14 mouse cellular contexts compared by ENCODE assay signal in genomic region chr15:97838395-97838794, GRCm38 (mm10). TPM values are rescaled to one million over a fixed set of nuclear protein-coding genes. Genes with fewer than 3 reads are reported as not detected.
A peak's percentile ranks its signal among the peaks of the same experiment; 100 is the strongest.
DNase-seq lines count a peak whose midpoint lies in the region; ATAC-seq and TF ChIP-seq lines count a peak whose summit lies in the region.
"Had no signal": no experiment of that assay in that cellular context is flagged by ENCODE, and none has a peak within 500 bp of the region (broad histone marks: within the 10 kb centered on the region; RNA-seq: fewer than 3 reads in every experiment).

No protein-coding gene starts in this region.

- H3K9ac ChIP-seq in lung, embryonic 14.5 days = no peak overlapping the region
- no peak overlapping the region for H3K9ac ChIP-seq in lung, embryonic 16.5 days (ENCODE audit: low read length)
- H3K9ac ChIP-seq: forebrain, embryonic 15.5 days; liver, embryonic 12.5 days had no signal

- H3K27me3 ChIP-seq in lung, embryonic 14.5 days (ENCODE audit: insufficient read depth, low read length) = no peaks in the 10 kb centered on the region
- H3K27me3 ChIP-seq in lung, embryonic 16.5 days (ENCODE audit: control insufficient read depth, insufficient read depth, low read depth, low read length) = no peaks in the 10 kb centered on the region
- H3K27me3 ChIP-seq: embryonic facial prominence, embryonic 13.5 days; forebrain, embryonic 15.5 days had no signal

- H3K9me3 ChIP-seq in lung, embryonic 14.5 days (ENCODE audit: low read depth, low read length) = no peaks in the 10 kb centered on the region
- H3K9me3 ChIP-seq in lung, embryonic 16.5 days (ENCODE audit: control insufficient read depth, low read length) = no peaks in the 10 kb centered on the region
- H3K9me3 ChIP-seq: embryonic facial prominence, embryonic 13.5 days; forebrain, embryonic 15.5 days; liver, embryonic 12.5 days; midbrain, embryonic 10.5 days had no signal

- peak overlapping the region; percentile 82; the same call in 1 of the 2 replicates for H3K27ac ChIP-seq in lung, embryonic 14.5 days (ENCODE audit: low read depth)
- H3K27ac ChIP-seq in embryonic fibroblast, embryonic 13.5 days (ENCODE audit: insufficient read depth, low read length) = peak overlapping the region; percentile 27
- peak overlapping the region; percentile 94 for H3K27ac ChIP-seq in lung, embryonic 16.5 days (ENCODE audit: low read length)
- H3K27ac ChIP-seq: embryonic facial prominence, embryonic 13.5 days had no signal

- no peak for TF ChIP-seq POLR2A in embryonic fibroblast, embryonic 13.5 days (IDR thresholded peaks at IDR 0.05; ENCODE audit: low read depth, low read length)

- DNase-seq in heart, adult 18-20 months = peak; percentile 61 to 63
- DNase-seq in heart, postnatal 25 days (ENCODE audit: low spot score) = no peak
- no peak for DNase-seq in lung, embryonic 14.5 days
- no peak for DNase-seq in lung, postnatal 14 days
- no peak for DNase-seq in spleen, adult 12 weeks (ENCODE audit: low spot score)
- DNase-seq: cerebellum, adult 8-10 months; spleen, adult 18-20 months had no signal

- no peak overlapping the region for H3K4me3 ChIP-seq in lung, embryonic 14.5 days (ENCODE audit: low read depth, low read length)
- H3K4me3 ChIP-seq in embryonic fibroblast, embryonic 13.5 days (ENCODE audit: insufficient read depth, low read length) = no peak overlapping the region
- no peak overlapping the region for H3K4me3 ChIP-seq in lung, embryonic 16.5 days (ENCODE audit: low read length)
- H3K4me3 ChIP-seq: embryonic facial prominence, embryonic 13.5 days; forebrain, embryonic 15.5 days; liver, embryonic 12.5 days; midbrain, embryonic 10.5 days had no signal

- intact Hi-C loops in heart, postnatal 25 days (cut with DNase I) = no loop called here

- no peak for TF ChIP-seq CTCF in lung, embryonic 14.5 days (IDR thresholded peaks at IDR 0.05; ENCODE audit: low read depth)
- TF ChIP-seq CTCF in embryonic fibroblast, embryonic 13.5 days (IDR thresholded peaks at IDR 0.05; ENCODE audit: borderline replicate concordance, insufficient read depth, low read length) = no peak

- no peak overlapping the region for H3K4me2 ChIP-seq in lung, embryonic 14.5 days
- no peak overlapping the region for H3K4me2 ChIP-seq in lung, embryonic 16.5 days (ENCODE audit: low read depth, low read length)
- H3K4me2 ChIP-seq: embryonic facial prominence, embryonic 13.5 days; forebrain, embryonic 15.5 days; liver, embryonic 12.5 days had no signal

- ATAC-seq in lung, embryonic 14.5 days (ENCODE audit: insufficient read depth) = no peak
- ATAC-seq in lung, embryonic 16.5 days (ENCODE audit: low read depth) = no peak
- no peak for ATAC-seq in monocyte, adult 5-6 weeks (replicated peaks; ENCODE audit: insufficient number of reproducible peaks, low FRiP score, low TSS enrichment, poor library complexity, severe bottlenecking)
- ATAC-seq: forebrain, embryonic 15.5 days; liver, embryonic 12.5 days had no signal

- no peaks in the 10 kb centered on the region for H3K36me3 ChIP-seq in lung, embryonic 14.5 days (ENCODE audit: insufficient read depth)
- H3K36me3 ChIP-seq in lung, embryonic 16.5 days (ENCODE audit: control insufficient read depth, insufficient read depth, low read length) = no peaks in the 10 kb centered on the region
- H3K36me3 ChIP-seq: embryonic facial prominence, embryonic 13.5 days; forebrain, embryonic 15.5 days; liver, embryonic 12.5 days; midbrain, embryonic 10.5 days had no signal

- 91% methylated on average over 4 of the region's 4 CpGs for WGBS in lung, embryonic 14.5 days
- 85% methylated on average over 4 of the region's 4 CpGs for WGBS in lung, embryonic 16.5 days

- H3K4me1 ChIP-seq in lung, embryonic 14.5 days (ENCODE audit: insufficient read depth) = peaks cover 34% of the 10 kb centered on the region
- peaks cover 5% of the 10 kb centered on the region; the same call in 1 of the 2 replicates for H3K4me1 ChIP-seq in embryonic fibroblast, embryonic 13.5 days (ENCODE audit: control insufficient read depth, insufficient read depth, low read length)
- H3K4me1 ChIP-seq in lung, embryonic 16.5 days (replicated peaks; ENCODE audit: control insufficient read depth, insufficient read depth, low read length) = peaks cover 48% of the 10 kb centered on the region

RNA-seq across cellular contexts. Expression of gene Hdac7, which starts 5.9 kb away (rescaled TPM):
- 10 to 100 TPM; 19.3 to 26.3 TPM for total RNA-seq in heart, adult 18-20 months (2021)
- 10 to 100 TPM; 30.3 to 33.0 TPM for total RNA-seq in heart, postnatal 25 days (2021)
- polyA plus RNA-seq in lung, embryonic 14.5 days (2014; fragmentation: Nextera tagmentation; extraction: Ambion mirVana) = 43.8 and 51.2 TPM in 2 replicates
- 51.8 and 60.1 TPM in 2 replicates for polyA plus RNA-seq in embryonic fibroblast, embryonic 13.5 days (2011; ENCODE audit: insufficient read length, low read depth, missing spikeins)
- 44.2 and 48.5 TPM in 2 replicates for polyA plus RNA-seq in lung, embryonic 16.5 days (2015; fragmentation: Nextera tagmentation; extraction: Ambion mirVana)
- 6.5 to 17.5 TPM (median 10.7 TPM) in 3 replicates for total RNA-seq in monocyte, adult 5-6 weeks (2017)

Comparison
In these comparisons a context has a peak if more than half of its experiments do, and no peak if none do; other contexts are left out.
1. DNase-seq: peak in heart, adult 18-20 months (2 of 2); none in heart, postnatal 25 days (single experiment), lung, embryonic 14.5 days (single experiment), lung, postnatal 14 days (single experiment) and spleen, adult 12 weeks (single experiment).
2. H3K27ac ChIP-seq: peak in every context shown above with its lines; median percentile 94 in lung, embryonic 16.5 days; 82 in lung, embryonic 14.5 days; 27 in embryonic fibroblast, embryonic 13.5 days.